Comparison of ENCODE assay signal across 10 mouse cellular contexts in genomic region chr10:82900546-82900945, GRCm38 (mm10). TPM values are rescaled to one million over a fixed set of nuclear protein-coding genes. Genes with fewer than 3 reads are reported as not detected.
DNase-seq lines count a peak whose midpoint lies in the region; ATAC-seq and TF ChIP-seq lines count a peak whose summit lies in the region.
"Had no signal": no experiment of that assay in that cellular context is flagged by ENCODE, and none has a peak within 500 bp of the region (broad histone marks: within the 10 kb centered on the region; RNA-seq: fewer than 3 reads in every experiment).

No protein-coding gene starts in this region.

- H3K4me1 ChIP-seq in heart, embryonic 11.5 days (ENCODE audit: control insufficient read depth, insufficient read depth, low read length): peaks cover 8% of the 10 kb centered on the region
- H3K4me1 ChIP-seq in embryonic facial prominence, embryonic 10.5 days: peaks cover 20% of the 10 kb centered on the region
- no peaks in the 10 kb centered on the region for H3K4me1 ChIP-seq in intestine, postnatal 0 days (replicated peaks; ENCODE audit: control insufficient read depth, insufficient read depth, low read length)
- peaks cover 8% of the 10 kb centered on the region for H3K4me1 ChIP-seq in midbrain, embryonic 11.5 days (ENCODE audit: control insufficient read depth, insufficient read depth, low read length)

- ATAC-seq in heart, embryonic 11.5 days (replicated peaks; ENCODE audit: insufficient number of reproducible peaks, low FRiP score, low TSS enrichment): no peak
- ATAC-seq in intestine, postnatal 0 days: no peak; the same call in 1 of the 2 replicates
- peak; percentile 36 for ATAC-seq in midbrain, embryonic 11.5 days (ENCODE audit: low FRiP score)
- no peak for ATAC-seq in frontal cortex, adult (ENCODE audit: low TSS enrichment)

- H3K4me2 ChIP-seq in heart, embryonic 11.5 days: peak overlapping the region; percentile 49
- H3K4me2 ChIP-seq in intestine, postnatal 0 days (replicated peaks; ENCODE audit: low read depth): peak overlapping the region; percentile 33
- H3K4me2 ChIP-seq in midbrain, embryonic 11.5 days: peak overlapping the region; percentile 16; the same call in 1 of the 2 replicates

- H3K4me3 ChIP-seq in heart, embryonic 11.5 days (ENCODE audit: low read depth, low read length): no peak overlapping the region
- peak overlapping the region; percentile 30; the same call in 1 of the 2 replicates for H3K4me3 ChIP-seq in embryonic facial prominence, embryonic 10.5 days
- H3K4me3 ChIP-seq in intestine, postnatal 0 days (ENCODE audit: low read depth, low read length): no peak overlapping the region
- H3K4me3 ChIP-seq in midbrain, embryonic 11.5 days (ENCODE audit: low read depth, low read length): no peak overlapping the region

- H3K27me3 ChIP-seq in heart, embryonic 11.5 days (ENCODE audit: control insufficient read depth, insufficient read depth, low read length): no peaks in the 10 kb centered on the region
- no peaks in the 10 kb centered on the region for H3K27me3 ChIP-seq in embryonic facial prominence, embryonic 10.5 days (replicated peaks; ENCODE audit: low read depth, poor library complexity, severe bottlenecking)
- no peaks in the 10 kb centered on the region for H3K27me3 ChIP-seq in intestine, postnatal 0 days (replicated peaks; ENCODE audit: control insufficient read depth, insufficient read depth, low read length)
- no peaks in the 10 kb centered on the region for H3K27me3 ChIP-seq in midbrain, embryonic 11.5 days (ENCODE audit: control insufficient read depth, insufficient read depth, low read length)

- no peak overlapping the region for H3K27ac ChIP-seq in heart, embryonic 11.5 days (ENCODE audit: low read depth, low read length)
- no peak overlapping the region for H3K27ac ChIP-seq in embryonic facial prominence, embryonic 10.5 days (replicated peaks)
- H3K27ac ChIP-seq in intestine, postnatal 0 days (ENCODE audit: low read depth, low read length): no peak overlapping the region
- H3K27ac ChIP-seq in midbrain, embryonic 11.5 days (ENCODE audit: low read depth, low read length): no peak overlapping the region

- H3K9me3 ChIP-seq in heart, embryonic 11.5 days (replicated peaks; ENCODE audit: control insufficient read depth, low read length): no peaks in the 10 kb centered on the region
- H3K9me3 ChIP-seq in embryonic facial prominence, embryonic 10.5 days: no peaks in the 10 kb centered on the region
- no peaks in the 10 kb centered on the region for H3K9me3 ChIP-seq in intestine, postnatal 0 days (ENCODE audit: control insufficient read depth)
- H3K9me3 ChIP-seq in midbrain, embryonic 11.5 days (ENCODE audit: control insufficient read depth, low read length): no peaks in the 10 kb centered on the region

- peaks cover 8% of the 10 kb centered on the region for H3K36me3 ChIP-seq in heart, embryonic 11.5 days (ENCODE audit: control insufficient read depth, insufficient read depth, low read length)
- H3K36me3 ChIP-seq in embryonic facial prominence, embryonic 10.5 days (replicated peaks): peaks cover 34% of the 10 kb centered on the region
- peaks cover 26% of the 10 kb centered on the region for H3K36me3 ChIP-seq in intestine, postnatal 0 days (ENCODE audit: control insufficient read depth, insufficient read depth)
- H3K36me3 ChIP-seq in midbrain, embryonic 11.5 days (ENCODE audit: control insufficient read depth, insufficient read depth, low read length): peaks cover 13% of the 10 kb centered on the region; the same call in 1 of the 2 replicates

- 36% methylated on average over 7 of the region's 7 CpGs for WGBS in heart, embryonic 11.5 days (ENCODE audit: insufficient replicate concordance)
- WGBS in embryonic facial prominence, embryonic 10.5 days: 53% methylated on average over 7 of the region's 7 CpGs
- WGBS in intestine, postnatal 0 days: 50% methylated on average over 7 of the region's 7 CpGs
- WGBS in midbrain, embryonic 11.5 days: 24% methylated on average over 7 of the region's 7 CpGs

- TF ChIP-seq CTCF in intestine, postnatal 0 days (IDR thresholded peaks at IDR 0.05; ENCODE audit: low read depth): no peak

- DNase-seq in heart, postnatal 4 days: no peak
- peak; percentile 25 for DNase-seq in embryonic facial prominence, embryonic 10.5 days (ENCODE audit: low spot score)
- DNase-seq in midbrain, embryonic 11.5 days (ENCODE audit: low spot score, missing footprints): peak; percentile 93
- no peak for DNase-seq in gastrocnemius, postnatal 10 days
- DNase-seq in spleen, postnatal 4 days (ENCODE audit: low spot score in 2 of 2): no peak
- DNase-seq: adrenal gland, adult 2 months; layer of hippocampus, postnatal 36 days had no signal

- 0 out of 2 replicates have a peak overlapping the region, but pooled peaks have one; percentile 22 for H3K9ac ChIP-seq in heart, embryonic 11.5 days (ENCODE audit: low read depth, low read length)
- no peak overlapping the region for H3K9ac ChIP-seq in intestine, postnatal 0 days (ENCODE audit: low read depth, low read length)
- no peak overlapping the region for H3K9ac ChIP-seq in midbrain, embryonic 11.5 days (ENCODE audit: low read length)

RNA-seq across cellular contexts. Expression of gene Eid3, which starts 34.1 kb away (rescaled TPM):
- polyA plus RNA-seq in heart, embryonic 11.5 days (2014; fragmentation: Nextera tagmentation; extraction: Ambion mirVana): 0.20 and 0.23 TPM in 2 replicates
- total RNA-seq in heart, postnatal 4 days (2021): 1 to 10 TPM; 2.0 to 2.5 TPM
- 0.52 and 0.57 TPM in 2 replicates for polyA plus RNA-seq in embryonic facial prominence, embryonic 10.5 days (2016; fragmentation: Nextera tagmentation; extraction: Ambion mirVana)
- 0.17 and 0.38 TPM in 2 replicates for polyA plus RNA-seq in intestine, postnatal 0 days (2015; fragmentation: Nextera tagmentation; extraction: Ambion mirVana)
- 0.53 and 0.57 TPM in 2 replicates for polyA plus RNA-seq in midbrain, embryonic 11.5 days (2014; fragmentation: Nextera tagmentation; extraction: Ambion mirVana)
- total RNA-seq in gastrocnemius, postnatal 10 days (2021): 1 to 10 TPM in 1 of 2 experiments, under 1 TPM in 1; 0.78 to 2.3 TPM

Comparison
In these comparisons a context has a peak if more than half of its experiments do, and no peak if none do; other contexts are left out.
1. DNase-seq: peak in embryonic facial prominence, embryonic 10.5 days (single experiment) and midbrain, embryonic 11.5 days (single experiment); none in heart, postnatal 4 days (single experiment), gastrocnemius, postnatal 10 days (single experiment) and spleen, postnatal 4 days (0 of 2).
2. Peak in every context shown above with its lines, with median percentiles within 50 percentile points of each other: H3K4me2 ChIP-seq.